Mouse (Mus musculus) frontal cortex, adult (tissue): Measurements from ENCODE around the gene Ppfia3.
A peak's percentile ranks its signal among the peaks of the same experiment; 100 is the strongest.
"Not testable (repeated sequence)": the region's sequence is repeated elsewhere in the genome, so short reads cannot be mapped to it uniquely, and the experiment has no call there.

Experiments
- ATAC-seq: cut with Nextera tagmentation; 2 replicates; pipeline ENCODE4 v1.9.2; 2017; ENCODE audit warnings: mild to moderate bottlenecking, moderate library complexity, mixed read lengths; ENCODE audit not compliant: low TSS enrichment

The Ppfia3 gene

DNA sequence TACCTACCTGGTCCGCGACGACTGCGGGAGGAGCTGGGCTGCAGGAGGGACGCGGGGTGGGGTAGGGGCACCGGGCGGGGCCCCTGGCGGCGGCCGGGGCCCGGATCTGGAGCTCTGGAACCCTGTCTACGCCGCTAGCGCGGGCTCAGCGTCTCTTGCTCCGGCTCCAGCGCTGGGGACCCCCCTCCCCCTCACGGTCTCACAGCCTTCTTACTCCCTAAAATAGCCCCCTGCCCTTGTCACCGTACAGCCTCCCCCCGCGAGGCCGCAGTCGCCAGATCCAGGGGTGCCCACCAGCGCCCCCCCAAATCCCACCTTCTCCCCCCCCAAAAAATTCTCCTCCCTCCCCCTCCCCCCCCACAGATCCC is at the start of gene Ppfia3:
TSS of gene Ppfia3 (minus strand) at position 368 of the 368 bp plus-strand sequence.
- ATAC-seq = no peak

DNA sequence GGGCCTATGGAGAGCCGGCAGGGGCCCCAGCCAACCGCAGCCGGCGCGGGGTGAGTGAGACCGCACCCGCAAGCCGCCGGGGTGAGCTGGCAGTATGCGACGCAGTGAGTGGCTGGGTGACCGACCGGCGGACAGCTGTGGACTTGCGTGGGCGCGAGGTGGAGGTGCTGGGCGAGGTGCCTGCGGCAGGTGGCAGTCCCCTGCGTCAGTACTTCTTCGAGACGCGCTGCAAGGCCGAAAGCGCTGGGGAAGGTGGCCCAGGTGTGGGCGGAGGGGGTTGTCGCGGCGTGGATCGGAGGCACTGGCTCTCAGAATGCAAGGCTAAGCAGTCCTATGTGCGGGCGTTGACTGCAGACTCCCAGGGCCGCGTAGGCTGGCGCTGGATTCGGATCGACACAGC is 48.8 kb upstream of the Ppfia3 start:
- ATAC-seq = peak; percentile 62; the same call in 1 of the 2 replicates

DNA sequence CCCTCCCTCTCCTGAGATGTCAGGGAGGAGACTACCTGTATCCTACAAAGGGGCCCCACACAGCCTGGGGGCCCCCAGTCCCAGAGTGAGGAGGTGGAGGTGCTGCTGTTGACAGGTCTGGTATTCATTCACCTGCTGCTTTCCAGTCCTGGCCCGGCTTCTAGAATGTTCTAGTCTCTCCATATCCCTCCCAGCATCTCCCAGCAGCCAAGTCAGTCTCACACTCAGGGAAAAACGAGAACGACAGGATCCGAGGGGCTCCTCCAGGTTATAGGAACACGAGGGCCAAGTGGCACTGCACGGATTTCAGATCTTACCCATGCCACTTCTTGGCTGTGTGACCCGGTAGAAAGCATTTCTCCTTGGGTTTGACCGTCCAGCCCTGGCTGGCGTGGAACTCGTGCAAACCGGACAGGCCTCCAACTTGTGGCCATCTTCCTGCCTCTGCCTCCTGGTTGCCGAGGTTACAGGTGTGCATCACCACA is 48.0 kb upstream of the Ppfia3 start:
- no peak for ATAC-seq

DNA sequence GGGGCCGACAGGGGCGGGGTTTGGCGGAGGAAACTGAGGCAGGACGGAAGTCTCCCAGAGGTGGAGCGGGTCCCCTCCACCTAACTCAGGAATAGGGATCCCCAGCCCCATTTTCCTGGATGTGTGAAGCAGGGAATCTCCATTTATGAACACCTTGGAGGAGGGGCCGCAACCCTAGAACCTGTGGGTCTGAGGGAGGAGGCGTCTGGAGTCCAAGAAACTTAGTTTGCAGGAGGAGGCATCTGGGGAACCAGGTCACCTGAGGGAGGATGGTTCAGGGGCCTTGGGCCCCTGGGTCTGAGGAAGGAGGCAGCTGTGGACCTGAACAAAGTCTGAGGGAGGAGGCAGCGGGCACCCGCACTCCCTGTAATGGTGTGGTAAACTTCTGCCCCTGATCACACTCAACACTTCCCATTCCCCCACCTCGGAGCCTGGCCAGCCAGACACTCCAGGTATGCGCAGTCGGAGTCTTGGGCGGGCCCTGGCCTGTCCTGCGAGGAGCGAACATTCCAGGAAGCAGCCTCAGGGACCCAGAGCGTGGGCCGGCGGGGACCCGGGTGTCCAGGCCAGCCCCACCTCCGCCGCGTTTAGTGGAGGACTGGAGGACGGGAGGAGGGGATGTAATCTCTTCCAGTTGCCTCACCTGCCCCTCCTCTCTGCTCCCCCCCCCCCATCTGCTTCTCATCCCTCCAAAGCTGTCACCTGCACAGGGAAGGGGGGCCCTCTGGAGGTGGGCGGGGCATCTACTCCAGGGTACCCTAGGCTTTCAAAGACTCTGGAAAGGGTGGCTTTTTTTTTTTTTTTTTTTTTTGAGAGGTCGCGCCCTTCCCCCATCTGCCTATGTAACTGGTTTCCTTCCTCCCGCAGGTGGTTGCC is 47.3 kb upstream of the Ppfia3 start:
- no peak for ATAC-seq

DNA sequence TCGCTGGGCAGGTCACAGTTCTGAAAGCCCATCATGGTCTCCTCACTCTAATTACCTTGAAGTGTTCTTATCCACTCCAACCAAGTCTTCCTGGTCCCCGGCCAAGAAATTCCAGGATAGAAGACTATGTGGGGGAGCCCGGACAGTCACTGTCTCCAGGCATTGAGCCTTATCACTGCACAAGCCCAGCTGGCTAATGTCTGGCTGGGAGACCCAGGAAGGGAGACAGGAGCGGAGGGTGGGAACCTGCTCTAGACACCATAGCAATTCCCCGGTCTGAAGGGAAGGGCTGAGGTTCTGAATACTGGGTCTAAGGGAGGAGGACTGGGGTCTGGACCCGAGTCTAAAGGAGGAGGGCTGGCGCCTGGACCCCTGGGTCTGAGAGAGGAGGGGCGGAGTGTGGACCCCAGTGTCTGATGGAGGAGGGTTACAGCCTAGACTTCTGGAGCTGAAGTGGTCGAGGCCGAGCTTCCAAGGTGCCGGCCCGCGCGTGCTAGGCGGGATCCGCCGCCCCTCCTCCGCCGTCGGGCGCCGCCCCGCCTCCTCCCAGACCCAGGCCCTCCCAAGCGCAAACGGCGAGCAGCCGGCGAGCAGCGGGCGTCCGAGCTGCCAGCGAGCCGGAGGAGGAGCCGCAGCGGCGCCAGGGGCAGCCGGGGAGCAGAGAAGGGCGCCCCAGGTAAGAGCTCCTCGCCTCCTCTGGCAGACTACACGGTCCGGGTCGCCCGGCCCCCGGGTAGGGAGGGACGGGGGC is 46.5 kb upstream of the Ppfia3 start, which contains the start of gene Ntf5:
TSS of gene Ntf5 (plus strand) at position 583 of the 751 bp plus-strand sequence.
- ATAC-seq = no peak

DNA sequence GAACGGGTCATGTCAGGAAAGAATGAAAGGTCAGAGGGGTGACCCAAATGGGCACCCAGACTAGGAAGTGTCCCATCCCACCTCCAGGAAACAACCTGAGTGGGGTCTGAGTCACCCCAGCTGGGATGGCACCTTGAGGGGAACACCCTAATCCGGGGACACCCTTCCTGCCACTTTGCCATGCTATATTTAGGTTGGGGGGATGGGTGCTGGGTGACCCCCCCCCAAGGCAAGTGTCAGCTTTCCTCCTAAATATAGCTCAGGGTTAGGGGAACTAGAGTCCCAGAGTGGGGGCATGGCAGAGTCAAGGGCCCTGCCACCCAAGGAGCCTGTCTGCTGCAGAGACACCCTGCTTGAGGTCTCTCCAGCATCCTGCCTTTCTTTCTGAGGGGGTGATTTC is 45.6 kb upstream of the Ppfia3 start:
- ATAC-seq = no peak

DNA sequence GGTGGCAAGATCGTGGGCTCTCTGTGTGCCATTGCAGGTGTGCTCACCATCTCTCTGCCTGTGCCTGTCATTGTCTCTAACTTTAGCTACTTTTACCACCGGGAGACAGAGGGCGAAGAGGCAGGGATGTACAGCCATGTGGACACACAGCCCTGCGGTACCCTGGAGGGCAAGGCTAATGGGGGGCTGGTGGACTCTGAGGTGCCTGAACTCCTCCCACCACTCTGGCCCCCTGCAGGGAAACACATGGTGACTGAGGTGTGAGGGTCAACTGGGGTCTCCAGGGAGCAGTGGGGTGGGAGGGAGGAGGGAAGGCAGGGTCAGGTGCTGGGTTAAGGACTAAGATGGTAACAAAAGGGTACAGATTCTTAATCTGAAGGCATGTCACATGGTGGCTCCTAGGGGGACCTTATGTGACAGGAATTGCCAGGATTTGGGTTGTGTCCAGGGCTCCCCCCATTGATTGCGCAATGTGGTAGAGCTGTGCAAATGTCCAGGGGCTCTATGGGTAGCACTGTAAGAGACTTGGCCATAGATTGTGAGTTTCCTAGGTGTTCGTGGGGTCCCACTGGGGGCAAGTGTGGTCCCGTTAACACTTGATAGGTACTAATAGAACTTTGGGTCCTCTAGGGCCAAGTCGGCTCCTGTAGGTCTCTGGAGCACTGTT is 42.8 kb upstream of the Ppfia3 start:
- ATAC-seq = no peak

DNA sequence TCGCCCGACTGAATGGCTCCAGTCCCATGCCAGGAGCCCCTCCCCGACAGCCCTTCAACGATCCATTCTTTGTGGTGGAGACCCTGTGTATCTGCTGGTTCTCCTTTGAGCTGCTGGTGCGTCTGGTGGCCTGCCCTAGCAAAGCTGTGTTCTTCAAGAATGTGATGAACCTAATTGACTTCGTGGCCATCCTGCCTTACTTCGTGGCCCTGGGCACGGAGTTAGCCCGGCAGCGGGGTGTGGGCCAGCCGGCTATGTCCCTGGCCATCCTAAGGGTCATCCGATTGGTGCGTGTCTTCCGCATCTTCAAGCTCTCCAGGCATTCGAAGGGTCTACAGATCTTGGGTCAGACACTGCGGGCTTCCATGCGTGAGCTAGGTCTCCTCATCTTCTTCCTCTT is 42.1 kb upstream of the Ppfia3 start:
- ATAC-seq = no peak

DNA sequence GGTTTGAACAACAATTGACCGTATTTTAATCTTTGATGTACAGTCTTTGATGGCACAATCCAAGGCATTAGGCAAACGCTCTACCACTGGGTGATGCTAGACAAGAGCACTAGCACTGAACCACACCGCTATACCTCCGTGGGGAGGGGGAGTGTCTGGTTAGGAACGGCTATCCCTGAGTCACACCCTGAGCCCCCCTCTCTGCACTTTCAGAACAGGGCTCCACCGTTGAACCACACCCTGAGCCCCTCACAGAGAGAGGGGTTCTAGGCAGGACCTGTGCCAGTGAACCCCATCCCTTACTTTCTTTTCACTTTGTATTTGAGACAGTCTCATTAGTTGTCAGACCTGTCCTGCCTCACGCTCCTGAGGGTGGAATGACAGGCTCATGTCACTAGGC is 41.5 kb upstream of the Ppfia3 start:
- ATAC-seq = no peak

DNA sequence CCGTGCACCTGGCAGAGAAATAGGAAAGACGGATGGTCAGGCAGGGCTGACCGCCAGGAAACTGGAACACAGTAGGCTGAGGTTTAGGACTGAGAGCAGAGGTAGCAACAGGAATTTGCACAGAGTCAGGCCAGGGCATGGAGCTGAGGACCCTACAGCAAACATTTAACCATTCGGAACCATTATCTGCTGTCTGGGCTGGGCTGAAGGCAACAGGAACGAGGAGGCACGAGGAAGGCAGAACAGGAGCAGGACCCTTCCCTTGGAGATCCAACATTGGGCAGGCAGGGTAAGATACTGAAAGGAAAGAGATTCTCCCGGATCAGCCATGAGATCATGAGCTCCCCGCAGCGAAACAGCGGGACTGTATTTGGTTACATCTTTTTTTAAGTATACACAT is 41.0 kb upstream of the Ppfia3 start:
- ATAC-seq = no peak

DNA sequence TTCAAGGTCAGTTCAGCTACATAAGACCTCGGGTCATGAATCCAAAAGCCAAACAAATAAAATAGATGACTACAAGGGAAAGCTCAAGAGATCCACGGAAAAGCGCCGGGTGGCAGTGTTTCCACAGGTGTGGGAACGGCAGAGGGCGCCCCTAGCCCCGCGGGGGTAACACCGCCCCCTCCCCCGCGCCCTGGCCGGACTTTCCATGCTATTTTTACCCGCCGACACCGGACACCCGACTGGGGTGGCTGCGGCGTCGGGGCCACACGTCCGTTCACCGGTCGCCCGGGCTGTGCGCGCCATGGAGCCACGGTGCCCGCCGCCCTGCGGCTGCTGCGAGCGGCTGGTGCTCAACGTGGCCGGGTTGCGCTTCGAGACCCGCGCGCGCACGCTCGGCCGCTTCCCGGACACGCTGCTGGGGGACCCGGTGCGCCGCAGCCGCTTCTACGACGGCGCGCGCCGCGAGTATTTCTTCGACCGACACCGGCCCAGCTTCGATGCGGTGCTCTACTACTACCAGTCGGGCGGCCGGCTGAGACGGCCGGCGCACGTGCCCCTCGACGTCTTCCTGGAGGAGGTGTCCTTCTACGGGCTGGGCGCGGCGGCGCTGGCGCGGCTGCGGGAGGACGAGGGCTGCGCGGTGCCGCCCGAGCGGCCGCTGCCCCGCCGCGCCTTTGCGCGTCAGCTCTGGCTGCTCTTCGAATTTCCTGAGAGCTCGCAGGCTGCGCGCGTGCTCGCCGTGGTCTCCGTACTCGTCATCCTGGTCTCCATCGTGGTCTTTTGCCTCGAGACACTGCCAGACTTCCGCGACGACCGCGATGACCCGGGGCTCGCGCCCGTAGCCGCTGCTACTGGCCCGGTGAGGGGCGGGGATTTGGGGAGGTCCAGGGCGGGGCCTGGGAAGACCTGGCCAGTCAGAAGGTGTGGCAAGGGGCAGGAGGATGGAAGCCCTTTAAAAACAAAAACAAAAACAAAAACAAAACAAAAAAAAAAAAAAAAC is 39.6 kb upstream of the Ppfia3 start:
- no peak for ATAC-seq

DNA sequence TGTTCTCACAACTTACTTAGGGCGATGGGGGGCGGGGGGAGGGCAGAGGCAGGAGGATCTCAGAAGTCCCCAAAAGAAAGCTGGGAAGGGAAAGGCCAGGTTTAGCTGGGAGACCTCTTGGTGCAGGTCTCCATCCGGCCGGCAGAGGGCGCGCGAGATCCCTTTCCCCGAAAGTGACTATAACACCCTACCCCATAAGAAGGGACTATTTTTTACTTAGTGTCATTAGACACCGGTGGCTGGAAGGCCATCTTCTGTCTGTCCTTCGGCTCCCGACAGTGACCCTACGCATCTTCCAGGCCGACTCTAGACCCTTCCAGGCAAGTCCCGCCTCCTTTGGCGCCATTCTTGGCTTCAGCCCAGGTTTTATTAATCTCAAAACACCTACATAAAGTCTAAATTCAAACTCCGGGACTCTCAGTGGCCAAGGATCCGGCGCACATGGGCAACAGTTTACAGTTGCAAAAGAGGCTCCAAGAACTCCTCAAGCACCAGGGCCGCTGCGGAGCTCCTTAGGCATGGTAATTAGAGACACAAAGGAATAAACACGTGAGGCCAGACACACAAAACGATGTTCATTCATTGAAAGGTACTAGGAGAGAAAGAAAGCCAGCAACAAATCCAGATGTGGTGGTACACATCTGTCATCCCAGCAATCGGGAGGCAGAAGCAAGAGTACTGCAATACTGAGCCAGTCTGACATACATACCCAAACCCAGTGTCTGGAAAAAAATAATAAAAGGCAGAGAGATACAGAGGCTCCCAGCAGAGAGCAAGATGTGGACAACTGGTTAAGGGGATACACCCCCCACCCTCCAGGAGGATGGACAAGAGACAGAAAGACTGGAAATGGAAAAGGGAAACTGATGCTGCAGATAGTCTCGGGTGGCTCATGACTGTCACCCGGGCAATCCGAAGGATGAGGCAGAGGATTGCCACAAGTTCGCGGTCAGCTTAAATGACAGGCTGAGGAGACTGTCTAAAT is 38.6 kb upstream of the Ppfia3 start, which contains the start of gene Kcna7:
TSS of gene Kcna7 (plus strand) at position 563 of the 985 bp plus-strand sequence.
- peak; percentile 50; the same call in 1 of the 2 replicates for ATAC-seq

DNA sequence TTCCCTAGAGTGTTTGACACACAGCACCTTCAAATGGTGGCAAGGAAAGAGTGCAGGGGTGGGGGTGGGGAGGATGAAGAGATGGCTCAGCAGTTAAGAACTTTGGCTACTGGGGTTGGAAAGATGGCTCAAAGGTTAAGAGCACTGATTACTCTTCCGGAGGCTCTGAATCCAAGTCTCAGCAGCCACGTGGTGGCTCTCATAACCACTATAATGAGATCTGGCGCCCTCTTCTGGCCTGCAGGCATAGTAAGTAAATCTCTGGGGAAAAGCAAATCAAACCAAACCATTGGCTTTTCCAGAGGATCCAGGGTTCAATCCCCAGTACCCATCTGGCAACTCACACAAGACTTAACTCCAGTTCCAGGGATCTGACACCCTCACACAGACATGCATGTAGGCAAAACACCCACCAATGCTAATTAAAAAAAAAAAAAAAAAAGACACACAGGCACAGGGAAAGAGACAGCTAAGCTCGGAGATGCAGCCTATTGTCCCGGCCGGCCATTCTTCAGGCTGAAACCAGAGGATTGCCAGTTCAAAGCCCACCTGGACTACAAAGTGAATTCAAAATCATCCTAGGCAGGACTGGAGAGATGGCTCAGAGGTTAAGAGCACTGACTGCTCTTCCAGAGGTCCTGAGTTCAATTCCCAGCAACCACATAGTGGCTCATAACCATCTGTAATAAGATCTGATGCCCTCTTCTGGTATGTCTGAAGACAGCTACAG is 36.9 kb upstream of the Ppfia3 start:
- no peak for ATAC-seq

DNA sequence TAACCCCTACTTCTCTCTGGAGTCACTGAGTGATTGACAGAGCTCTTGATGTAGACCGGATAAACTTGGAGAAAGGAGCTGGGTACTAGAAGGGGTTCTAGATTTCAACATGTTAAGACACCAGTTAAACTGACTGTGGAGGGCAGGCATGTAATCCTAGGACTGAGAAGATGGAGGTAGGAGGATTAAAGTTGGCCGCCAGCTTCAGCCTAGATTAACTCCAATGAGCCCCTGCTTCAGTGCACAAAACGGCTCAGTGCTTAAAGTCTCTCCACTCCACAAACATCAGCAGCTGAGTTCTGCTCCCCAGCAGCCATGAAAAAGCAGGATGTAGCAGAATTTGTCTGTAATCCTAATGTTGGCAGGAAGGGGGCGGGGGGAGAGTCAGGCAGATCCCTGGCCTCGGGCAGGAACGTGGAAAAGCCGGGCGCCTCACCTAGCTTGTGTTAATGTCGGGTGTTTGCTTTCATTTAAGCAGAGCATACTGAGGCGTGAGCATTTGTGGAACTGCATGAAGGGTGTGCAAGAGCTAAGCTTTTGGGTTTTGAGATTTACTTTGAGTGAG is 34.8 kb upstream of the Ppfia3 start:
- no peak for ATAC-seq

DNA sequence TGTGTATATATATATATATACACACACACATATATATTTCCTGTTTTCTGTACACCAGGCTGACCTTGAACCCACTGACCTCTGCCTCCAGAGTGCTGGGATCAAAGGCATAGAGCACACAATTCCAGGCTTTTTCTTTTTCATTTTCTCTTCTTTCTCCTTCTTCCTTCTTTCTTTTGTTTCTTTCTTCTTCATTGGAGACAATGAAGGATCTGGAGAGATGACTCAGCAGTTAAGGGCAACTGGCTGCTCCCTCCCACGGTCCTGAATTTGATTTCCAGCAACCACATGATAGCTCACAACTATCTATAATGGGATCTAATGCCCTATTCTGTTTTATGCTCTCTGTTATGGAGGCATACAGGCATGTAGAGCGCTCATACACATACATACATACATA is 30.0 kb upstream of the Ppfia3 start:
- no peak for ATAC-seq

DNA sequence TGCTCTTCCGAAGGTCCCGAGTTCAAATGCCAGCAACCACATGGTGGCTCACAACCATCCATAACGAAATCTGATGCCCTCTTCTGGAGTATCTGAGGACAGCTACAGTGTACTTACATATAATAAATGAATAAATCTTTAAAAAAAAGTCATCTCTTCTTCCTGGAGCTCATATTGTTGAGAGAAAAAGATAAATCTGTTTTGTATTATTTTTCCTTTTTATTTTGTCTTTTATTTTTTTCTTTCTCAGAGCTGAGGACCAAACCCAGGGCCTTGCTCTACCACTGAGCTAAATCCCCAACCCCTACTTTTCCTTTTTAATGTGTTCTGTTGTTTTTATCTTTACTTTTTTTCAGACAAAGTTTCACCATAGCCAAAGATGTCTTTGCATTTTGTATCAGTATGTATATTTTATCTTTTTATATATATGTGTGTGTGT is 29.5 kb upstream of the Ppfia3 start:
- ATAC-seq = not testable (repeated sequence)

DNA sequence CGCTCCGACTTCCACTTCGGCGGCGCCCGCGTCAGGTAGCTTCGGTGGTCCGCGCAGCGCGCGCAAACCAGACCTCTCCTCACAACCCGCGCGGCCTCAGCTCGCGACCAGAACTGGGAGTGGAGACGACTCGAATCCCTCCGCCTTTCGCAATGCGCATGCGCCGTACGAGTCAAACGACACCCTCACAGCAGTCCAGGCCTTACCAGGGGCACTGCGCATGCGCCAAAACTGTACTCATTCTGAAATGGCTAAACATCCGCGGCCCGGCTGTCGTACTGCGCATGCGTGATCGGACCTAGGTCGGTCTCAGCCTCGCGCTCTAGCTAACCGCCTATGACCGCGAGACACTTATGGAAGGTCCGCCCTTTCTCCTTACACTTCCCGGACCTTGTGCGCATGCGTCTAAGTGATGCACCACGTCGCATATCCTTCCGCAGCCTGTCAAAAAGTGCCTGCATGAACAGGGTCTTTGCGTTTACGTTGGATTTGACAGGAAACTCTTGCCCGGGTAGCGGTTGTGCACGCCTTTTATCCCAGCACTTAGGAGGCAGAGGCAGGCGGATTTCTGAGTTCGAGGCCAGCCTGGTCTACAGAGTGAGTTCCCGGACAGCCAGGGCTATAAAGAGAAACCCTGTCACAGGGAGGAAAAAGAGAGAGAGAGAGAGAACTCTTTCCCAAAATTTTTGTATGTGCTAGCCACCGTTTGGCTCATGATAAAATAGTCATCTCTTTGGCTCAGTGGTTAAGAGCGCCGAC is 28.9 kb upstream of the Ppfia3 start, which contains the start of gene Snrnp70:
TSS of gene Snrnp70 (minus strand) at position 165 of the 759 bp plus-strand sequence.
- peak; percentile 98 for ATAC-seq

DNA sequence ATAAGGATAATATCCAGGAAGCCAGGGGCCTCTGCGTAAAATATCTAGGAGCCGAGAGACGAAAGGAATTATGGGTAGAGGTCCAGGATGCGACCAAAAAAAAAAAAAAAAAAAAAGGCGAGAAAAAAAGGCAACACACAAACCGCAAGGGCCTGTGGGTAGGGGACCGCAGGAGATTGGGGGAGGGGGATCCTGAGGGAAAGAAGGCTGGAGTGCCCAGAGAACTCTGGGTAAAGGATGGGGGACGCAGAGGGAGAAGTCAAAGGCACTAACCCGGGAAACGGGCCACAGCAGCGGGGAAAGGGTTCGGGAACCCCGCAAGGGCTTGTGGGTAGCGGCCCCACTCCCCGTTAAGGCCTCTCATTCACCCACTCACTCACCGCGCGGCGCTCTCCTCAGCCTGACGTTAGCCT is 28.3 kb upstream of the Ppfia3 start:
- peak; percentile 73 for ATAC-seq
